8 mouse cellular contexts compared by ENCODE assay signal in the genomic region with DNA sequence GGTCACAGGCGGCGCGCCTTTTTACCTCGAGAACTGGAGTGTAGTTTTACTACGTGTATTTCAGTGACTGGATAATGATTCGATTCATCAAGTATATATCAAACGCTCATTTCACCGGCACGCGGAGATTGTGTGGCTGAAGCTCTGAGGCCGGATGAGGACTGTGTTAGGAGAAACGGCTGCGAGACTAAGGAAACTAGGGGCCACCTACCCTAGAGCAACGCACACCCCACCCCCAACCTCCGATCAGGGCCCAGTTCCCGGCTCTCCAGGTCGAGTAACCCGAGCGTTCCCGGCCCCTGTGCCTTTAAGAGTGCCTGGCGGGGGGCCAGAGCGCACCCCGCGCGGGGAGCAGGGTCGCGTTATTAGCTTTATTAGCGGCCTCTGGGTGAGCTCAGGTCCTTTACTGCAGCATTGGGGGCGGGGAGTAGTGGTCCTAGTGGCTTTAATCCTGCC. TPM values are rescaled to one million over a fixed set of nuclear protein-coding genes. Genes with fewer than 3 reads are reported as not detected.
DNase-seq lines count a peak whose midpoint lies in the region; ATAC-seq and TF ChIP-seq lines count a peak whose summit lies in the region.

No protein-coding gene starts in this region.

- peak overlapping the region; percentile 61 for H3K4me3 ChIP-seq in hindbrain, embryonic 14.5 days (replicated peaks; ENCODE audit: low read length)
- peak overlapping the region; percentile 55 for H3K4me3 ChIP-seq in liver, embryonic 11.5 days (ENCODE audit: low read depth, low read length)
- H3K4me3 ChIP-seq in olfactory bulb, adult 2 months (ENCODE audit: insufficient read depth, low read depth, low read length), result peak overlapping the region; percentile 53

- H3K9ac ChIP-seq in hindbrain, embryonic 14.5 days, result peak overlapping the region; percentile 76
- H3K9ac ChIP-seq in liver, embryonic 11.5 days (ENCODE audit: low read depth, low read length), result no peak overlapping the region

- peak; percentile 28; the same call in 1 of the 2 replicates for ATAC-seq in hindbrain, embryonic 14.5 days (ENCODE audit: low FRiP score)
- ATAC-seq in liver, embryonic 11.5 days (replicated peaks; ENCODE audit: low FRiP score), result no peak
- no peak for ATAC-seq in megakaryocyte-erythroid progenitor cell, adult 5-6 weeks (replicated peaks; ENCODE audit: low FRiP score, low TSS enrichment, poor library complexity, severe bottlenecking)

- peak; percentile 78 to 92 for DNase-seq in adrenal gland, adult (ENCODE audit: inconsistent age in 2 of 2, low spot score in 1 of 2)
- no peak for DNase-seq in adrenal gland, postnatal 4 days (ENCODE audit: low spot score in 2 of 2)
- peak; percentile 79 for DNase-seq in adrenal gland, postnatal 10 days
- DNase-seq in gastrocnemius, adult 18-20 months (ENCODE audit: low spot score), result peak; percentile 41
- no peak for DNase-seq in hindbrain, embryonic 14.5 days (ENCODE audit: low spot score)
- peak; percentile 44 for DNase-seq in liver, embryonic 11.5 days (ENCODE audit: low spot score)

- no peaks in the 10 kb centered on the region for H3K36me3 ChIP-seq in hindbrain, embryonic 14.5 days (replicated peaks; ENCODE audit: control insufficient read depth, insufficient read depth)
- H3K36me3 ChIP-seq in liver, embryonic 11.5 days (ENCODE audit: control insufficient read depth, insufficient read depth, low read length), result no peaks in the 10 kb centered on the region

- peak overlapping the region; percentile 79 for H3K27ac ChIP-seq in hindbrain, embryonic 14.5 days
- H3K27ac ChIP-seq in liver, embryonic 11.5 days (ENCODE audit: low read depth, low read length), result no peak overlapping the region
- H3K27ac ChIP-seq in olfactory bulb, adult 2 months (ENCODE audit: insufficient read depth, low read depth, low read length), result peak overlapping the region; percentile 60; the same call in 1 of the 2 replicates

- no peak for TF ChIP-seq CTCF in olfactory bulb, adult 2 months (IDR thresholded peaks at IDR 0.05; ENCODE audit: insufficient read depth, low read depth, low read length)

- WGBS in hindbrain, embryonic 14.5 days, result under 1% methylated on average over 29 of the region's 29 CpGs
- under 1% methylated on average over 29 of the region's 29 CpGs for WGBS in liver, embryonic 11.5 days
- under 1% methylated on average over 29 of the region's 29 CpGs for WGBS in olfactory bulb, adult 2 months

- H3K4me2 ChIP-seq in hindbrain, embryonic 14.5 days (replicated peaks), result peak overlapping the region; percentile 98
- H3K4me2 ChIP-seq in liver, embryonic 11.5 days, result peak overlapping the region; percentile 75

- TF ChIP-seq POLR2A in olfactory bulb, adult 2 months (IDR thresholded peaks at IDR 0.05; ENCODE audit: insufficient read depth, low read depth, low read length), result no peak

- peaks cover 32% of the 10 kb centered on the region for H3K4me1 ChIP-seq in hindbrain, embryonic 14.5 days (replicated peaks; ENCODE audit: control insufficient read depth, insufficient read depth, low read length)
- no peaks in the 10 kb centered on the region for H3K4me1 ChIP-seq in liver, embryonic 11.5 days (replicated peaks; ENCODE audit: control insufficient read depth, insufficient read depth, low read length)
- peaks cover 22% of the 10 kb centered on the region for H3K4me1 ChIP-seq in olfactory bulb, adult 2 months (ENCODE audit: control insufficient read depth, insufficient read depth, low read length)

- H3K9me3 ChIP-seq in hindbrain, embryonic 14.5 days (ENCODE audit: control insufficient read depth, low read length), result no peaks in the 10 kb centered on the region
- H3K9me3 ChIP-seq in liver, embryonic 11.5 days (ENCODE audit: control insufficient read depth, low read length), result no peaks in the 10 kb centered on the region

- H3K27me3 ChIP-seq in hindbrain, embryonic 14.5 days (ENCODE audit: control insufficient read depth, insufficient read depth, low read length), result peaks cover 47% of the 10 kb centered on the region
- peaks cover 95% of the 10 kb centered on the region for H3K27me3 ChIP-seq in liver, embryonic 11.5 days (replicated peaks; ENCODE audit: control insufficient read depth, insufficient read depth, low read length)

RNA-seq across cellular contexts. Expression of a gene that starts 1.9 kb away (rescaled TPM):
- 10 to 100 TPM; 34.0 to 42.9 TPM for total RNA-seq in adrenal gland, postnatal 4 days (2021)
- total RNA-seq in adrenal gland, postnatal 10 days (2021), result 10 to 100 TPM; 18.7 to 24.8 TPM
- total RNA-seq in gastrocnemius, adult 18-20 months (2021), result 1 to 10 TPM; 3.4 to 5.6 TPM
- 26.6 and 29.3 TPM in 2 replicates for polyA plus RNA-seq in hindbrain, embryonic 14.5 days (2014; fragmentation: Nextera tagmentation; extraction: Ambion mirVana)
- 2.2 and 3.7 TPM in 2 replicates for polyA plus RNA-seq in liver, embryonic 11.5 days (2014; fragmentation: Nextera tagmentation; extraction: Ambion mirVana)
- polyA plus RNA-seq in olfactory bulb, adult 2 months (2012; ENCODE audit: insufficient read depth, insufficient read length, low replicate concordance, missing spikeins), result not detected in 2 replicates
- not detected in 2 replicates for total RNA-seq in megakaryocyte-erythroid progenitor cell, adult 5-6 weeks (2014; fragmentation: Nextera tagmentation)
- total RNA-seq in megakaryocyte-erythroid progenitor cell, adult 5-6 weeks (2017), result not detected in 2 replicates

Comparison
In these comparisons a context has a peak if more than half of its experiments do, and no peak if none do; other contexts are left out.
1. DNase-seq: peak in adrenal gland, adult (2 of 2), adrenal gland, postnatal 10 days (single experiment), gastrocnemius, adult 18-20 months (single experiment) and liver, embryonic 11.5 days (single experiment); none in adrenal gland, postnatal 4 days (0 of 2) and hindbrain, embryonic 14.5 days (single experiment).
2. RNA of a gene that starts 1.9 kb away (total RNA-seq): 34.0 to 42.9 TPM in adrenal gland, postnatal 4 days, 18.7 to 24.8 TPM in adrenal gland, postnatal 10 days and 3.4 to 5.6 TPM in gastrocnemius, adult 18-20 months; not detected in megakaryocyte-erythroid progenitor cell, adult 5-6 weeks; every median in the first group is over 4 times any median in the second.
3. Peak in every context shown above with its lines, with median percentiles within 50 percentile points of each other: H3K4me3 ChIP-seq.